Mouse (Mus musculus): ENCODE measurements around the gene Arhgef12.

GRCm38 (mm10) chr9:43108721-43109120 lies 1.7 kb upstream of the Arhgef12 start:
- no peak for TF ChIP-seq POLR2A (IDR thresholded peaks at IDR 0.05; ENCODE audit: low read depth, low read length)
- no peak for TF ChIP-seq CTCF (IDR thresholded peaks at IDR 0.05; ENCODE audit: extremely low read depth, insufficient read length, insufficient replicate concordance, low read depth, low read length)
